Mouse (Mus musculus) midbrain, embryonic 11.5 days (tissue): Measurements from ENCODE around the gene Hoxb8. TPM values are rescaled to one million over a fixed set of nuclear protein-coding genes. Genes with fewer than 3 reads are reported as not detected.

ENCODE experiments used
- ATAC-seq: fragments of 200-750 bp; cut with Nextera tagmentation; 2 replicates; pipeline ENCODE4 v1.8.0; 2017; ENCODE audit warnings: moderate TSS enrichment, moderate library complexity; ENCODE audit not compliant: low FRiP score
- DNase-seq: peaks from one replicate; pipeline ENCODE4 v3.0.0; 2015; ENCODE audit warnings: low spot score; ENCODE audit errors: missing footprints
- H3K27ac ChIP-seq: fragments of 300-500 bp; sonication (generic); 2 replicates; pipeline ENCODE4 v1.5.1; 2014; ENCODE audit warnings: low read depth, low read length
- H3K27me3 ChIP-seq: fragments of 300-500 bp; sonication (generic); 2 replicates; pipeline ENCODE4 v1.6.1; 2014; ENCODE audit warnings: mild to moderate bottlenecking, low read length, moderate library complexity, mixed read lengths; ENCODE audit not compliant: control insufficient read depth, insufficient read depth
- H3K36me3 ChIP-seq: fragments of 300-500 bp; sonication (generic); 2 replicates; pipeline ENCODE4 v1.6.1; 2014; ENCODE audit warnings: mild to moderate bottlenecking, low read length, moderate library complexity, mixed read lengths; ENCODE audit not compliant: control insufficient read depth, insufficient read depth
- H3K4me1 ChIP-seq: fragments of 300-500 bp; sonication (generic); 2 replicates; pipeline ENCODE4 v1.6.1; 2014; ENCODE audit warnings: low read length; ENCODE audit not compliant: control insufficient read depth, insufficient read depth
- H3K4me2 ChIP-seq: fragments of 300-500 bp; sonication (generic); 2 replicates; pipeline ENCODE4 v1.6.1; 2014; ENCODE audit warnings: mild to moderate bottlenecking, moderate library complexity
- H3K4me3 ChIP-seq: fragments of 300-500 bp; sonication (generic); 2 replicates; pipeline ENCODE4 v1.5.1; 2014; ENCODE audit warnings: low read depth, low read length
- H3K9ac ChIP-seq: fragments of 300-500 bp; sonication (generic); 2 replicates; pipeline ENCODE4 v1.6.1; 2014; ENCODE audit warnings: low read length
- H3K9me3 ChIP-seq: fragments of 300-500 bp; sonication (generic); 2 replicates; pipeline ENCODE4 v1.6.1; 2016; ENCODE audit warnings: low read length; ENCODE audit not compliant: control insufficient read depth
- WGBS: fragments of 180-500 bp; shearing (Covaris S2); extraction: QIAGEN DNeasy Blood & Tissue Kit; methylation state at CpG from one replicate; pipeline ENCODE4 v1.1.7; 2014; 5-methylcytosine and 5-hydroxymethylcytosine counted together
- polyA plus RNA-seq: library from polyadenylated mRNA; unstranded; fragments of >200 nt; fragmentation: Nextera tagmentation; extraction: Ambion mirVana; gene quantifications from 2 replicates; pipeline ENCODE4 v1.2.1, GENCODE M21; 2014

Hoxb8 gene
- polyA plus RNA-seq, 1 experiment from 2014 or later = not detected

- Histone ChIP-seq H3K9ac (no peak overlapping the region), H3K36me3 (no peaks in the 10 kb centered on the region), H3K9me3 (no peaks in the 10 kb centered on the region), H3K27ac (no peak overlapping the region), H3K27me3 (peaks cover 100% of the 10 kb centered on the region), H3K4me3 (no peak overlapping the region), H3K4me1 (peaks cover under 1% of the 10 kb centered on the region; the same call in 1 of the 2 replicates), H3K4me2 (no peak overlapping the region)
- WGBS = 1% methylated on average over 5 of the region's 5 CpGs
- ATAC-seq (no peak), DNase-seq (no peak)
These were observed 42.4 kb downstream of the Hoxb8 start for GRCm38 (mm10) chr11:96324125-96324524.

GRCm38 (mm10) chr11:96324965-96325364 is 43.3 kb downstream of the Hoxb8 start:
- H3K9me3 ChIP-seq = no peaks in the 10 kb centered on the region
- H3K36me3 ChIP-seq = no peaks in the 10 kb centered on the region
- H3K27ac ChIP-seq = no peak overlapping the region
- H3K4me1 ChIP-seq = no peaks in the 10 kb centered on the region
- WGBS = 2% methylated on average over 8 of the region's 8 CpGs
- no peak overlapping the region for H3K9ac ChIP-seq
- no peak overlapping the region for H3K4me2 ChIP-seq
- ATAC-seq = no peak
- no peak for DNase-seq
- H3K27me3 ChIP-seq = peaks cover 100% of the 10 kb centered on the region
- H3K4me3 ChIP-seq = no peak overlapping the region

DNA sequence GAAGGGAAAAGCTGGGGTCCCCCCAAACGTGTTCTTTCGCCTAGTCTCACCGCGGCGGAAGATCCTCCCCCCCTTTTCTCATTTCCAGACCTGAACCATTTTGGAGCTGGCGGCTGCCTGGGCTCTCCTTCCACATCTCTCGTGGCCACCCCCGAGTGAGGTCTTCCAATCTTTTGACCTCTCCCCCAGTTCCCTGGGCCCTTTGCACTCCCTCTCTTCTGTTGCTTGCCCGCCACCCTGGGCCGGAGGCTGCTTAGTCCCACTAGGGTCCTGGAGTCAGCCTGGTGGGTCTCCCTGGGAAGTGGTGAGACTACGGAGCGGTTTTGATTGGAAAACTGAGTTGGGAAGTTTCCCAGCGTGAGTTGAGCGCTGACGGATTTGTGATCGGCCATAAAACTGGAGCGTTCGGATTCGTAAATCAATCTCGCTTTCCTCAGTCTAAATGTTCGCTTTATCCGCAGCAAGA is 44.1 kb downstream of the Hoxb8 start:
- Histone ChIP-seq H3K27me3 (peaks cover 100% of the 10 kb centered on the region), H3K27ac (no peak overlapping the region), H3K4me3 (no peak overlapping the region), H3K9me3 (no peaks in the 10 kb centered on the region), H3K4me2 (no peak overlapping the region), H3K9ac (no peak overlapping the region), H3K36me3 (no peaks in the 10 kb centered on the region), H3K4me1 (no peaks in the 10 kb centered on the region)
- ATAC-seq (no peak), DNase-seq (no peak)
- WGBS = 2% methylated on average over 22 of the region's 22 CpGs

GRCm38 (mm10) chr11:96326705-96327104 is 45.0 kb downstream of the Hoxb8 start:
- Histone ChIP-seq H3K9me3 (no peaks in the 10 kb centered on the region), H3K4me2 (no peak overlapping the region), H3K9ac (no peak overlapping the region), H3K36me3 (no peaks in the 10 kb centered on the region), H3K4me1 (no peaks in the 10 kb centered on the region), H3K27ac (no peak overlapping the region), H3K27me3 (peaks cover 100% of the 10 kb centered on the region), H3K4me3 (no peak overlapping the region)
- WGBS = under 1% methylated on average over 12 of the region's 12 CpGs
- ATAC-seq (no peak), DNase-seq (no peak)

DNA sequence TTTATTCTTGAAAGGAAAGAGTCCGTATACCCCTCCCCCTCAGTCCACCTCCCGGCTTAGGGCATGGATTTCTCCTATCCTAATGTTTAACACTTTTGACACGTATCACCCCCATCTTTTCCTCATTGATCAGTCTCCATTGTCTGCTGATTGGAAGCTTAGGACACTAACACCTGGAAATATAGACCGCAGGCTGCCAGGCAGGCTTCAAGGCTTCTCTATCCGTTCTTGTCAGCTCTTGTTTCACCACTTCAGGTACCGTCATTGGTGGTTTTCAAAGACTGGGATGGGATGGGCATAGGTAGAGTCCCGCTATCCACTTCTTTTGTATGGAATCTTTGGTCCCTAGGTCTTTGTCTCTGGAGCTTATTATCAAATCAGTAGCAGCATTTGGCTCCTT is 45.4 kb downstream of the Hoxb8 start:
- no peak overlapping the region for H3K27ac ChIP-seq
- H3K4me1 ChIP-seq = no peaks in the 10 kb centered on the region
- H3K36me3 ChIP-seq = no peaks in the 10 kb centered on the region
- no peak overlapping the region for H3K4me3 ChIP-seq
- H3K9ac ChIP-seq = no peak overlapping the region
- no peak for ATAC-seq
- peaks cover 100% of the 10 kb centered on the region for H3K27me3 ChIP-seq
- H3K4me2 ChIP-seq = no peak overlapping the region
- no peaks in the 10 kb centered on the region for H3K9me3 ChIP-seq
- 3% methylated on average over 7 of the region's 7 CpGs for WGBS
- DNase-seq = no peak

GRCm38 (mm10) chr11:96327750-96328149 is 46.0 kb downstream of the Hoxb8 start:
- Histone ChIP-seq H3K4me2 (no peak overlapping the region), H3K9me3 (no peaks in the 10 kb centered on the region), H3K36me3 (no peaks in the 10 kb centered on the region), H3K27ac (no peak overlapping the region), H3K9ac (no peak overlapping the region), H3K4me3 (no peak overlapping the region), H3K27me3 (peaks cover 100% of the 10 kb centered on the region), H3K4me1 (no peaks in the 10 kb centered on the region)
- ATAC-seq = no peak
- WGBS = 1% methylated on average over 5 of the region's 5 CpGs
- DNase-seq = no peak

DNA sequence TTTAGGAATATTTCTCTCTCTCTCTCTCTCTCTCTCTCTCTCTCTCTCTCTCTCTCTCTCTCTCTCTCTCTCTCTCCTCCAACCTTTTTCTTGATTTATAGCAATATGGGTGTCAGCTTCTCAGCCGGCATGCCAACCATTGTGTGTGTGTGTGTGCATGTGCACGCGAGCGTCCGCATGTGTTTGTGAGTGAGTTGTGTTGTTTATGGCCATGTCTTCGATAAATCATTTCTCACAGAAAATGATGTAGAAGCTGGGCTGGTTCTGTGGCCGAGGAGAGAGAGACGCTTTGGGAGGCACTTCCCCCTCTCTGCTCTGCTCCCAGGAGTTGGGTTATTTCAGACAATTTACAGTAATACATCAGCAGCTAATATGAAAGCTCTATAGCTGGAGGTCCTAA is 46.9 kb downstream of the Hoxb8 start:
- Histone ChIP-seq H3K4me2 (no peak overlapping the region), H3K4me3 (no peak overlapping the region), H3K27me3 (peaks cover 100% of the 10 kb centered on the region), H3K27ac (no peak overlapping the region), H3K9ac (no peak overlapping the region), H3K36me3 (no peaks in the 10 kb centered on the region), H3K4me1 (no peaks in the 10 kb centered on the region), H3K9me3 (no peaks in the 10 kb centered on the region)
- WGBS = 5% methylated on average over 8 of the region's 8 CpGs
- no peak for ATAC-seq
- no peak for DNase-seq

DNA sequence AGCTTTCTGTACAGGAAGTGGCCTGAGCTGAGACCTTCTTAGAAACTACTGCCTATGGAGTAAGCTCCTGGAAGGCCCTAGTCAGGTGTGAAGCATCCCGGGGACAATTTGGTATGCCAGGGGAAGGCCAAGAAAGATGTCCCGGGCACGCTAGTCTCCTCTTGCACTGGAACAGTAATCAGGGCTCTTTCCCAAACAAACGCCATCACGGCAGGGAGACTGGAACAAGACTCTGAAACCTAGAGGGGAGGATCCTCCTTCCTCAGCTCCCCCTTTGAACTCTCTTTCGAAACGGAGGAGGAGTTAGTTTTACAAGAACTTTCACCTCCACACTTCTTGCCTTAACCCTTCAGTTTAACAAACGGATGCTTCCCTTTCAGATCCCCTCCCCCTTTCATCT is 50.4 kb downstream of the Hoxb8 start:
- no peaks in the 10 kb centered on the region for H3K9me3 ChIP-seq
- ATAC-seq (no peak), DNase-seq (no peak)
- no peaks in the 10 kb centered on the region for H3K36me3 ChIP-seq
- H3K27me3 ChIP-seq = peaks cover 100% of the 10 kb centered on the region
- no peak overlapping the region for H3K4me3 ChIP-seq
- under 1% methylated on average over 8 of the region's 8 CpGs for WGBS
- H3K4me2 ChIP-seq = no peak overlapping the region
- H3K27ac ChIP-seq = no peak overlapping the region
- H3K4me1 ChIP-seq = no peaks in the 10 kb centered on the region
- no peak overlapping the region for H3K9ac ChIP-seq

DNA sequence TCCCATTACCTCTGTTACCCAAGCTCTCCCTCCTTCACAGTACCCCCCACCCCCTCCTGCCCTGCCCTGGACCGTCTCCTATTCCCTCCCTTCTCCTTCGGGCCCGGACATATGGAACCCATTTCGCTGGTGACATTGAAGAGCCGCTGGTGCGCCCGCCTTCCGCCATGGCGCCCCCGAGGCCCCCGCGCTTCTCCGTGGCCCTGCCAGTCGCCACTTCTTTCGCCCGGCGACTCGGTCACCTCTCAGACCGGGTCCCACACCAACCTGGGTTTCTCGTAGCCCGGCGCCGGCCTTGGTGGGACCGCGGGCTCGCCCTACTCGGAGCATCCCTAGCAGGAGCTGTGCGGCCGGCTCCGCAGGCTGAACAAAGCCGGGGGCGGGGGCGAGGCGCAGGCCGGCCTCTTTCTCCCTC is 50.9 kb downstream of the Hoxb8 start:
- no peak overlapping the region for H3K4me2 ChIP-seq
- H3K27me3 ChIP-seq = peaks cover 100% of the 10 kb centered on the region
- H3K27ac ChIP-seq = no peak overlapping the region
- DNase-seq (no peak), ATAC-seq (no peak)
- H3K4me1 ChIP-seq = no peaks in the 10 kb centered on the region
- no peak overlapping the region for H3K4me3 ChIP-seq
- H3K9ac ChIP-seq = no peak overlapping the region
- WGBS = under 1% methylated on average over 31 of the region's 35 CpGs
- H3K36me3 ChIP-seq = no peaks in the 10 kb centered on the region
- no peaks in the 10 kb centered on the region for H3K9me3 ChIP-seq
